Mouse (Mus musculus): ENCODE results near the gene Shmt2. TPM values are rescaled to one million over a fixed set of nuclear protein-coding genes. Genes with fewer than 3 reads are reported as not detected.
A peak's percentile ranks its signal among the peaks of the same experiment; 100 is the strongest.

The Shmt2 gene
- total RNA-seq, 2 experiments from 2014 or later = 22.7 to 28.9 TPM

DNA sequence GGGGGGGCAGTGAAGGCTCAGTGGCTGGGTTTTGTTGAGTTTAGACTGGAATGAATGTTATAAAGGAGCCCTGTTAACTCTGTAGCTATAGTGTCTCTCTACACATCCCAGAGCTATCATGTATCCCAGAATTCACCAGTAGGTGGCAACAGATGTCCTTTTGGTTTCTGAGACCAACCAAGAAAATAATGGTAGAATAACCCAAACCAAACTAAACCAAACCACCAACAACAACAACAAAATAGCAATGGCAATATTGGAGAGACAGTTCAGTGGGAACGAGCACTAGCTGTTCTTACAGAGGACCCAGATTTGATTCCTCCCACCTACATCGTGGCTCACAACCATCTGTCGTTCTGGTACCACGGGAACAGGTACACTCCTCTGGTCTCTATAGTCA is 43.1 kb downstream of the Shmt2 start:
- TF ChIP-seq CTCF (IDR thresholded peaks at IDR 0.05) = peak; percentile 73
- no peak overlapping the region for H3K27ac ChIP-seq
- intact Hi-C loops (cut with DNase I) = loop anchor here (1.0 kb wide), 1 partner anchor 57 kb away; no protein-coding TSS in a partner anchor
- no peak overlapping the region for H3K4me3 ChIP-seq
- DNase-seq = no peak

DNA sequence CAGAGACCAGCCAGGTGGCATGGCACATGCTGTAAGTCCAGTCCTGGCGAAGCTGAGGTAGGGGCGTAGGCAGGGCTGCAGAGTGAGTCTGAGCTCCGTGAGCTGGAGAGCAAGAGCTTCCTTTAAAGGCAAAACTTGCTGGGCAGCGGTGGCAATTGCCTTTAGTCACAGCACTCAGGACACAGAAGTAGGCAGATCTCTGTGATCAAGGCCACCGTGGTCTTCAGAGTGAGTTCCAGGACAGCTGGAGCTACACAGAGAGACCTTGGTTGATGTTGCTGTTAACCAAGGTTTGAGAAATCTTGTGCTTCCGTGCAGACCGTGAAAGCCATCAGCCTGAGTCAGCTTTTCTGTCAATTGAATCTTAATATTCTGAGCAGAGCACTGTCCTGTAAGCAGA is 44.9 kb downstream of the Shmt2 start:
- no peak for TF ChIP-seq CTCF (IDR thresholded peaks at IDR 0.05)

DNA sequence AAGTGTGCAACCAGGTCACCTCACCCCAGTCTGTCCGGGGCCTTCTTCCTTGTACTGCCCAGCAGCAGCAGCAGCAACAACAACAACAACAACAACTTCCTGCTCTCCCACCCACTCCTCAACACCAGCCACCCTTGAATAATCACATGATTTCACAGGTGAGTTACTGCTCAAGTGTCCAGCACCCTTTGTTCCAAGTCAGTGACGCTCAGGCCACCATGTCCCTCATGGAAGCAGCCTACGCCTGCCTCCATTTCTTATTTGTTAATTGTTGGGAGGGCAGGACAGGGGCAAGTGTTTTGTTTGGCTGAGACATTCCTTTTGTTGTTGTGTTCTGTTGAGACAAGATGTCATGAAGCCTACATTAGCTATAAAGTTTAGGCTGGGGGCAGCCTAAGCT is 45.7 kb downstream of the Shmt2 start:
- H3K27ac ChIP-seq = no peak overlapping the region
- H3K4me3 ChIP-seq = no peak overlapping the region
- intact Hi-C loops (cut with DNase I) = no loop called here
- DNase-seq = no peak
- no peak for TF ChIP-seq CTCF (IDR thresholded peaks at IDR 0.05)

More for the DNA sequence above, 44.9 kb downstream of the Shmt2 start:
- H3K4me3 ChIP-seq = no peak overlapping the region
- DNase-seq = no peak
- no peak overlapping the region for H3K27ac ChIP-seq
- intact Hi-C loops (cut with DNase I) = no loop called here

DNA sequence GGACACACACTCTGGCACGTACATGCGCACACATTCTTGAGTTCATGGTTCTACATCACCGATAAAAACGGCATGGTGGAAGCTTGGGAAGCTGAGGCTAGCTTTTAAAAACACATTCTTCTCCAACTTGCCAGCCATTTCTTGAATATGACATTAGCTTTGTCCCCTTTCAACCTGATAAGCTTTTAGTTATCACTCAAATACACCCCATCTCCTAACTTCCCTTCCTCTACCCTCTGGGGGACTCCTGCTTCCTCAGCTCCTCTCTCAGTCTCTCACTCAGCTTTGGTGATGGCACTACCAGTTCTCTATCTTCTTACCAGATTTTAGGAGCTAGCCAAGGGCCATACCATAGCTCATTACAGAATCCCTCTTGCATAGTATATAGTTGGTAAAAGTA is 47.1 kb downstream of the Shmt2 start:
- no peak for TF ChIP-seq CTCF (IDR thresholded peaks at IDR 0.05)
- Histone ChIP-seq H3K27ac (no peak overlapping the region), H3K4me3 (no peak overlapping the region)
- no peak for DNase-seq
- intact Hi-C loops (cut with DNase I) = no loop called here

DNA sequence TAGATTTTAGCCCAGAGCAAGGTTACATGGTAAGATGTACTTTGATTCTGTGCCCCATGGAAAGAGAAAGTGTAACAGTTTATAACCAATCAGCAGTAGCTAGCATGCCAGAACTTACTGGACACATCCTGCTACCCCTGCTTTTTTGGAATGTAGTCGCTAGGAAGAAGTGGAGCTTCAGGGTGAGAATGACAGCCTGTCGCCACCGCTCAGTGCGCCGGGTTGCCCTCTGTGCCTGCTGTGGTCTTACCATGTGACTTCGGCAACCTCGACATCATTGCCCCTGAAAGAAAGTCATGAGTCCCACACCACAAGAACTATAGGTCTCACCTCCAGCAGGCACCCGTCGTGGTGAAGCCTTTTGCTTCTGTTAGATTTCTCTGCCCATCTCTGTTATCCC is 49.5 kb downstream of the Shmt2 start:
- H3K4me3 ChIP-seq = no peak overlapping the region
- DNase-seq = no peak
- no peak overlapping the region for H3K27ac ChIP-seq
- no peak for TF ChIP-seq CTCF (IDR thresholded peaks at IDR 0.05)
- intact Hi-C loops (cut with DNase I) = no loop called here

DNA sequence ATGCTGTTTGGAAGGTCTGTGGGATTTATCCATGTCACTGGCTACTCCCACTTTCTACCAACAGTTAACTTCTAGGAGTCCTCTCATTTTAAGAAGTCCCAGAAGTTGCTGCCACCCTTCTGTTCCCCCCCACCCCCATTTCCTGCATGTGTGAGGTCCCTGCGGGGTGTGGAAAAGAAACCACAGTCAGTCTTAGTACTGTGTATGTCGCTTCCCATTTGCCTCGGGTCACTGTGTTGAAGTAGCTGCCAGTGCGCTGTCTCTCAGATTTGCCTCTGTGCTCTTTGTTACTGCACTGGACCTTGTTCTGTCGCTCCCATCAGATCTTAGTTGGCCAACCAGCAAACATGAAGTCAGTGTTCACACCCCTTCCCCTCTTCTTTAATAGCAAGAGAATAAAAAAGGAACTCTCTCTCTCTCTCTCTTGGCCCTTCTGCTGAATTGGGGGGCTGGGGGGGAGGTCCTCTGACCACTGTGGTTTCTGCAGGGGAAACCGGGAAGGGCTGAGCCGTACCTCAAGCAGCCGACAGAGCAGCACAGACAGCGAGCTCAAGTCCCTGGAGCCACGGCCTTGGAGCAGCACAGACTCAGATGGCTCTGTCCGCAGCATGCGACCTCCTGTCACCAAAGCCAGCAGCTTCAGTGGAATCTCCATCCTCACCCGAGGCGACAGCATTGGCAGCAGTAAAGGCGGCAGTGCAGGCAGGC is 50.8 kb downstream of the Shmt2 start:
- intact Hi-C loops (cut with DNase I) = no loop called here
- no peak overlapping the region for H3K27ac ChIP-seq
- no peak for DNase-seq
- no peak for TF ChIP-seq CTCF (IDR thresholded peaks at IDR 0.05)
- no peak overlapping the region for H3K4me3 ChIP-seq

Other genes with a start within 250 kb of the Shmt2 start
- gene Mbd6, start 233.4 kb downstream of the Shmt2 start, total RNA-seq (2021) = 10 to 100 TPM; 16.2 to 18.7 TPM
- 10 to 100 TPM; 69.0 to 71.4 TPM for gene Mars, start 210.7 kb downstream of the Shmt2 start, total RNA-seq (2021)
- under 1 TPM; 0.89 to 0.99 TPM for gene Arhgap9, start 200.5 kb downstream of the Shmt2 start, total RNA-seq (2021)
- gene Gli1, start 180.5 kb downstream of the Shmt2 start, total RNA-seq (2021) = 1 to 10 TPM in 1 of 2 experiments, under 1 TPM in 1; 0.70 to 1.2 TPM
- gene Inhbe, start 168.0 kb downstream of the Shmt2 start, total RNA-seq (2021) = not detected
- not detected for gene Inhbc, start 152.0 kb downstream of the Shmt2 start, total RNA-seq (2021)
- gene R3hdm2, start 142.1 kb downstream of the Shmt2 start, total RNA-seq (2021) = 100 to 1,000 TPM; 118 to 153 TPM
- 100 to 1,000 TPM; 393 to 462 TPM for gene Stac3, start 20.8 kb downstream of the Shmt2 start, total RNA-seq (2021)
- 10 to 100 TPM in 1 of 2 experiments, 1 to 10 TPM in 1; 8.1 to 16.5 TPM for gene Ndufa4l2, start 7.5 kb downstream of the Shmt2 start, total RNA-seq (2021)
- gene Nxph4, start 12.1 kb upstream of the Shmt2 start, total RNA-seq (2021) = under 1 TPM; 0.17 to 0.23 TPM
- gene Lrp1, start 98.7 kb upstream of the Shmt2 start, total RNA-seq (2021) = 10 to 100 TPM; 34.6 to 71.3 TPM
- gene Stat6, start 120.5 kb upstream of the Shmt2 start, total RNA-seq (2021) = 10 to 100 TPM; 17.1 to 18.9 TPM
- 1 to 10 TPM; 1.5 to 2.1 TPM for gene Nemp1, start 144.5 kb upstream of the Shmt2 start, total RNA-seq (2021)
- 1 to 10 TPM; 2.8 to 3.2 TPM for gene Nab2, start 146.1 kb upstream of the Shmt2 start, total RNA-seq (2021)
- gene Myo1a, start 182.7 kb upstream of the Shmt2 start, total RNA-seq (2021) = not detected
- gene Tac2, start 202.0 kb upstream of the Shmt2 start, total RNA-seq (2021) = not detected
- gene Zbtb39, start 217.1 kb upstream of the Shmt2 start, total RNA-seq (2021) = 1 to 10 TPM; 6.6 to 7.2 TPM
- gene Gpr182, start 229.3 kb upstream of the Shmt2 start, total RNA-seq (2021) = under 1 TPM; 0.22 to 0.36 TPM
- under 1 TPM; 0.05 to 0.06 TPM for gene Rdh1, start 237.3 kb upstream of the Shmt2 start, total RNA-seq (2021)
- not detected for gene Rdh16f1, start 237.3 kb upstream of the Shmt2 start, total RNA-seq (2021)

Data from gastrocnemius, adult 2 months (tissue).